Mouse (Mus musculus) liver, adult 2 months (tissue): ENCODE data around the gene Clba1.

ENCODE experiments used
- CTCF ChIP-seq: fragments of 200-500 bp; IDR thresholded peaks from 2 replicates; pipeline ENCODE4 v1.5.1; 2011; ENCODE audit warnings: low read depth, low read length, control low read depth
- POLR2A ChIP-seq: fragments of 200-500 bp; IDR thresholded peaks from 2 replicates; pipeline ENCODE4 v1.6.1; 2011; ENCODE audit warnings: low read length, control low read depth; ENCODE audit not compliant: insufficient read depth; ENCODE audit errors: extremely low read depth

GRCm38 (mm10) chr12:112808587-112809364 is at the start of gene Clba1:
- TF ChIP-seq POLR2A, result no peak
- peak; percentile 43 for TF ChIP-seq CTCF
